Mouse (Mus musculus): Measurements from ENCODE around the gene Ceacam2.

GRCm38 (mm10) chr7:25585351-25586204 is 45.9 kb upstream of the Ceacam2 start:
- TF ChIP-seq CTCF (IDR thresholded peaks at IDR 0.05; ENCODE audit: extremely low read depth, insufficient read depth, insufficient read length, insufficient replicate concordance) (no peak), POLR2A (IDR thresholded peaks at IDR 0.05; ENCODE audit: low read depth, low read length) (no peak)
